Mouse (Mus musculus) layer of hippocampus, adult 2 months (tissue): ENCODE measurements around the gene Mobp. TPM values are rescaled to one million over a fixed set of nuclear protein-coding genes. Genes with fewer than 3 reads are reported as not detected.

ENCODE experiments used
- DNase-seq, 2 experiments: peaks; one replicate each; pipeline ENCODE4 v3.0.0; 2022; ENCODE audit warnings: low spot score in 2 of 2
- H3K27ac ChIP-seq: fragments of 200-600 bp; 2 replicates; pipeline ENCODE4 v1.8.1; 2022
- H3K4me3 ChIP-seq: fragments of 200-600 bp; 2 replicates; pipeline ENCODE4 v1.8.1; 2022; ENCODE audit warnings: mild to moderate bottlenecking
- CTCF ChIP-seq: fragments of 200-600 bp; conservative IDR thresholded peaks from 2 replicates; pipeline ENCODE4 v1.8.1; 2022; ENCODE audit warnings: antibody characterized with exemption, mild to moderate bottlenecking, moderate library complexity
- total RNA-seq, 2 experiments: library from RNA; stranded (reverse); gene quantifications; 2 replicates each; pipeline ENCODE4 v1.2.3; 2021

Mobp gene
- total RNA-seq, 2 experiments from 2014 or later = 305 to 312 TPM

DNA sequence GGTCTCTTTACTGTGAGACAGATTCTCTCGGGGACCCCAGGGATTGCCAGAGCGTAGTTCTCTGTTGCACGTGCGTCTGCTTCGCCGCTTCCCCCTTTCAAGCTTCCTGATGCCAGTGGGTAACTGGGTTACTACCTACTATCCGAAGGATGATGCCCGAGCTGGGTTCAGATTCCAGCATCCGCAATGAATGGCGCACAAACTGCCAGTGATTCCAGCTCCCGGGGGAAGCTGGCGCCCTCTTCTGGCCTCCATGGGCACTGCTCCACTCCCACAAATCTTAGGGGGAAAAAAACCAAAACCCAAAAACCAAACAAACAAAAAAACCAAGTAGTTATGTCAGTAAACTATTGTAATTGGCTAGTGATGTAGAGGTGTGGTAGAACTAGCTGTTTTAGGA lies 53.2 kb downstream of the Mobp start:
- H3K27ac ChIP-seq = no peak overlapping the region
- TF ChIP-seq CTCF = peak; percentile 93
- DNase-seq = peak in 1 of 2 experiments; percentile 66

DNA sequence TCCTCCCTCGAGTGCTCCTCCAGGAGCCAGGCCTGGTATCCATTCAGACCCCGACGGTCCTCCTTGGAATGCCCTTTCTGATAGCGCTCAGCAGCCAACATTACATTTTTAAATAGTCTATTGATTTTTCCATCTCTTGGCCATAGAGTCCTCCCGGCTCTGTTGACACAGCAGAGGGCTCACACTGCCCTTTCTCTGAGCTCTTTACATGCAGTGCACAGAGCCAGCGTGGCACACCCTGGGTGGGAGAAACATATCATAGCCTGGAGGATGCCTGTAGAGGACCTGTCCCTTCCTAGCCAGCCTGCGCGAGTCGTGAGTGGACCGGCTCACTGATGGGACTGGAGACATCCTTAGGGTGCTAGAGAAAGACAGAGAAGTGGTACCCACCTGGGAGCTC lies 54.4 kb downstream of the Mobp start:
- no peak overlapping the region for H3K4me3 ChIP-seq
- H3K27ac ChIP-seq = no peak overlapping the region
- no peak for DNase-seq
- no peak for TF ChIP-seq CTCF

More for the DNA sequence above, 53.2 kb downstream of the Mobp start:
- no peak overlapping the region; the same call in 1 of the 2 replicates for H3K4me3 ChIP-seq

DNA sequence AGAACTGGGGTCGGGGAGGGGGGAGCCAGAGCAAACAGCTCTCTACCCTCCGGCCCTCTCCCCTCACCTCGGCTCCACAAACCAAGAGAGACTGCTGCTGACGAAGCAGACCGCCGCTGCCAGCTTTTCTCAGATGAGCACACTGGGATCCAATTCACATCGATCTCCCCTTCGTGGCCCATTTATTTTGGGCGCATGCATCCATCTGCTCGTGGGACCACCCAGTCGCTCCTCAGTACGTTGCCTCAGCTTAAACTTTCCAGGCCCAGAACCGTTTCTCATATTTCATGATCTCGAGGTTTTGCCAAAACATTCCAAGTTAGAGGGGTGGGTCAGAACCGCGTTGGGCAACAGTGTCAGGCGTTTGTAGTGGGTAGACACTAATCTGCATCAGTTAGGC lies 57.4 kb downstream of the Mobp start:
- no peak for TF ChIP-seq CTCF
- Histone ChIP-seq H3K4me3 (no peak overlapping the region), H3K27ac (no peak overlapping the region)
- DNase-seq = no peak

DNA sequence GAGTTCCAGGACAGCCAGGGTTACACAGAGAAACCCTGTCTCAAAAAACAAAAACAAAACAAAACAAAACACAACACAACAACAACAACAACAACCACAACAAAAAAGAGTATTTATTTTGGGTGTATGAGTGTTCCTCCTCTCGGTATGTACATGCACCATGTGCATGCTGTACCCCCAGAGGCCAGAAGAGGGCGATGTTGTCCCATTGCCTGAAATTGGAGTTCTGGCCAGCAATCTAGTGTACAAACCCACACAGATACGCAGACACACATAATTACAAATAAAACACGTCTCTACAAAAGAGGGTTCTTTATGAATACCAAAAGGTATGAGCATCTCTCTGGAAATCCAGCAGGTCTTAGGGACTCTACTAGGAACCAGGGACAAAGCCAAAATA lies 60.6 kb downstream of the Mobp start:
- no peak overlapping the region for H3K4me3 ChIP-seq
- peak in 1 of 2 experiments; percentile 70 for DNase-seq
- no peak overlapping the region for H3K27ac ChIP-seq
- TF ChIP-seq CTCF = peak; percentile 79

DNA sequence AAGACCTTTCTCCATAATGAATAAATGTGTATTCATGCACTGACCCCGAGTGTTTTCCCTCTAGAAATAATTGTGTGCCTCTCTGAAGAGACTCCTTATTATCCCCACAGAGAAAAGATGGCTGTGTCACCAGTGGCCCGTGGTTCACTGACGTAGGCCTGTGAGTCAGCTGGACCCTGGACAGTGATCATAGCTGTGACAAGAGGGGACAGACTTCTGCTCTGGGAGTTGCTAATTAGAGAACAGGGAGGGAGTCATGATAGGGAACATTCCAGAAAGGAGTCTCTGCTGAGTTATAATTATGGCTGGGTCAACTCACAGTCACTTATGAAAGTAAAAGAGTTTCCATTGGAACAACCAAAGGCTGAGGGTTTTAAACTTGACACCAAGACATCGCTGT lies 61.4 kb downstream of the Mobp start:
- TF ChIP-seq CTCF = no peak
- DNase-seq = no peak
- no peak overlapping the region for H3K4me3 ChIP-seq
- H3K27ac ChIP-seq = no peak overlapping the region

DNA sequence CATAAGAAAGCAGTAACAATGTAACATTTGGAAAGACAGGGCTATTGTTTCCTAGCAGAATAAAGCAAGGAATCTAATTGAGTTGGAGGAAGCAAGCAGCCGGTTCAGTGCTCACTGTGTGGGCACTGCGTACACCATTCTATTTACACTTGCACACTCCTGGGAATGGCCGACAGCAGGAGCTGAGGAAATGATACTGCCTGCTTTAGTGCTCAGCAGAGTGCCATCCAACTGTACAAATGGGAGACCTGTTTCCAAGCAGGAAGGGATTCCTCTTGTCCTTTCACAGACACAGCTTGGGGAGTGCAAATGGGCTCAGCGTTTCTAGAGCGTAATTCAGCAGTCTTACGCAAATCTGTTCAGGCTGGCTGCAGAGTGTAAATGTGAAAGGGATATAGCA lies 63.4 kb downstream of the Mobp start:
- Histone ChIP-seq H3K4me3 (no peak overlapping the region), H3K27ac (0 out of 2 replicates have a peak overlapping the region, but pooled peaks have one; percentile 10)
- no peak for TF ChIP-seq CTCF
- no peak for DNase-seq

DNA sequence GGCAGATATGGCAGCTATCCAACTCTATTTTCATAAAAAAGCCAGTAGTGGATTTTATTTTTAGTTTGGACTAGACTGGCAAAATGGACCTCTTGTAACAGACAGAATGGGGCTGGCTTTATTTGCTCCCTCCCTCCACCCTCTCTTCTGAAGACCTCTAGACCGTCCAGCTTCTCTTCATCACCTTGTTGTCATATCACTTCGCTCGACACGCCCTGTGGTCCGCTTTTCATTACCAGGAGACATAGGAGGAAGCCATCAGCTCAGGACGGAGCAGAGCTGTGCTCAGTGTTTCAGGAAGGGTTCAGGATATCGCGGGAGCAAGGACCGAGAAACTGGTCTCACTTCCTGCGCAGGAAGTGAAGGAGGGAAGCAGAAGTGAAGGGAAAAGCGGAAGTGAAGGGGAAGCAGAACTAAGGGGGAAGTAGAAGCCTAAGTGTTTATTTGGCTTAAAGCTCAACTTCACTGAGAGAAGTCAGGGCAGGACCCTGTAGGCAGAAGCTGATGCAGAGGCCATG lies 65.5 kb downstream of the Mobp start:
- TF ChIP-seq CTCF = no peak

DNA sequence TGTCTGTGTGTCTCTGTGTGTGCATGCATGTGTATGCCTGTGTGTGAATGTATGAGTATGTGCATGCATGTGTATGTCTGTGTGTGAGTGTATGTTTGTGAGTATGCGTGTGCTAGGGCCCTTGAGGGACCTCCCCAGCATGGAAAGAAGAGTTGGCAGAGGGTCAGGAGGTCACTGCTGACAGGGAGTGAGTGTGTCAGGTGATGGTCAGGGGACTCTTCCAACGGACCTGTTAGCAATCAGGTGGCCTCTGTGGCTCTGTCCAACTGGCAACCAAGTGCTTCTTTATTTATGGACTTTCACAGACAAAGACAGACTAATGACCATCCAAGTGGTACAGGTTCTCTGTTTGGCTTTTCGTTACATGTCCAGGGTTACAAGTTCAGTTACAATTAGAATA lies 69.9 kb downstream of the Mobp start:
- DNase-seq = no peak
- TF ChIP-seq CTCF = no peak
- H3K27ac ChIP-seq = no peak overlapping the region
- no peak overlapping the region for H3K4me3 ChIP-seq

More for the DNA sequence above, 65.5 kb downstream of the Mobp start:
- Histone ChIP-seq H3K4me3 (no peak overlapping the region), H3K27ac (no peak overlapping the region)
- no peak for DNase-seq

Other genes with a start within 250 kb of the Mobp start
- gene Gorasp1, start 212.1 kb upstream of the Mobp start, total RNA-seq = 10 to 100 TPM; 33.1 to 40.8 TPM
- gene Ttc21a, start 212.1 kb upstream of the Mobp start, total RNA-seq = under 1 TPM; 0.49 to 0.92 TPM
- 10 to 100 TPM; 13.7 TPM for gene Csrnp1, start 165.0 kb upstream of the Mobp start, total RNA-seq
- under 1 TPM; 0.10 to 0.23 TPM for gene Xirp1, start 126.1 kb upstream of the Mobp start, total RNA-seq
- gene Cx3cr1, start 79.8 kb upstream of the Mobp start, total RNA-seq = 10 to 100 TPM; 30.8 to 31.7 TPM
- not detected for gene Ccr8, start 57.6 kb upstream of the Mobp start, total RNA-seq
- 10 to 100 TPM; 26.1 to 26.4 TPM for gene Slc25a38, start 39.3 kb upstream of the Mobp start, total RNA-seq
- 100 to 1,000 TPM; 440 to 441 TPM for gene Rpsa, start 22.0 kb upstream of the Mobp start, total RNA-seq
- gene Myrip, start 151.8 kb downstream of the Mobp start, total RNA-seq = 10 to 100 TPM; 54.7 to 58.7 TPM